Mouse (Mus musculus) megakaryocyte-erythroid progenitor cell, adult 5-6 weeks (primary cell): ENCODE results near the gene Tle4. TPM values are rescaled to one million over a fixed set of nuclear protein-coding genes. Genes with fewer than 3 reads are reported as not detected.

ENCODE experiments used
- ATAC-seq: replicated peaks from 2 replicates; pipeline ENCODE4 v1.8.0; 2016; ENCODE audit warnings: mild to moderate bottlenecking, inconsistent platforms; ENCODE audit not compliant: severe bottlenecking, poor library complexity, low FRiP score, low TSS enrichment
- total RNA-seq, 2 experiments: library from RNA; stranded (forward) in 1 of 2; stranded (reverse) in 1 of 2; fragments of 200-1000, 215-1000 nt in 1 of 2; fragments of >200 nt in 1 of 2; fragmentation: Nextera tagmentation in 1 of 2; gene quantifications; 2 replicates each; pipeline ENCODE4 v1.2.3; 2014 to 2017

The Tle4 gene
- total RNA-seq, 2 experiments from 2014 or later: 8.7 to 18.2 TPM

GRCm38 (mm10) chr19:14594537-14594936, 3.3 kb downstream of the Tle4 start:
- ATAC-seq: no peak

DNA sequence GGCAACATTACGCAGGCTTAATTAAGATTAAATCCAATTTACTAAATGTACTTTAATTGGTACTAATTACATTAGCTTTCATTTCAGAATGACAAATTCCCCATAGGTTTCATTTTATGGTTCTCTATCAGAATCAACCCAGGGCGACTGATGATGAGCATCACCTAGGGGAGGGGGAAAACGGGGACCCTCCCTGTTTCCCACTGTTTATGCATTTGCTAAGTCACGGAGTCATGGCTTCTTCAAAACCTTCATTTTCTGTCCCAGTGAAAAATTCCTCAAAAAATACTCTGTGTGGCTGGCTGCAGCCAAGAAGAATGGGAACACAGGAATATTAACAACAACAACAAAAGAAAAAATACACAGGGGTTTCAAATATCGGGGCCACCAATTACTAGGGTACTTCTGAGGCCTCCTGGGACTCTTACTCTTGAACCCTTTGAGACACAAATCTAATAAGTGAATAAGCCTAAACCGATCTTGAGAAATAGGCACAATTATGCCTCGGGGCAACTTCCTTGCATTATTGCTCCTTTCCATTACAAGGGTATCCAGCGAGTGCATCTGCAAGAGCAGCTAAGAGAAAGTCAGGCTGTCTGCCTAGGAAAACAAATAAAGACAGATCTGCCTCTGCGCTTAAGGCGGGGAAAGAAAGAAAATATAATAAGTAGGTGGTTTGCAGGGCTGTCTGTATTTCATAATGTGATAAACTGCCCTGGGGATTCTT, 5.9 kb downstream of the Tle4 start:
- ATAC-seq: no peak

GRCm38 (mm10) chr19:14590154-14590553, 7.7 kb downstream of the Tle4 start:
- ATAC-seq: no peak

DNA sequence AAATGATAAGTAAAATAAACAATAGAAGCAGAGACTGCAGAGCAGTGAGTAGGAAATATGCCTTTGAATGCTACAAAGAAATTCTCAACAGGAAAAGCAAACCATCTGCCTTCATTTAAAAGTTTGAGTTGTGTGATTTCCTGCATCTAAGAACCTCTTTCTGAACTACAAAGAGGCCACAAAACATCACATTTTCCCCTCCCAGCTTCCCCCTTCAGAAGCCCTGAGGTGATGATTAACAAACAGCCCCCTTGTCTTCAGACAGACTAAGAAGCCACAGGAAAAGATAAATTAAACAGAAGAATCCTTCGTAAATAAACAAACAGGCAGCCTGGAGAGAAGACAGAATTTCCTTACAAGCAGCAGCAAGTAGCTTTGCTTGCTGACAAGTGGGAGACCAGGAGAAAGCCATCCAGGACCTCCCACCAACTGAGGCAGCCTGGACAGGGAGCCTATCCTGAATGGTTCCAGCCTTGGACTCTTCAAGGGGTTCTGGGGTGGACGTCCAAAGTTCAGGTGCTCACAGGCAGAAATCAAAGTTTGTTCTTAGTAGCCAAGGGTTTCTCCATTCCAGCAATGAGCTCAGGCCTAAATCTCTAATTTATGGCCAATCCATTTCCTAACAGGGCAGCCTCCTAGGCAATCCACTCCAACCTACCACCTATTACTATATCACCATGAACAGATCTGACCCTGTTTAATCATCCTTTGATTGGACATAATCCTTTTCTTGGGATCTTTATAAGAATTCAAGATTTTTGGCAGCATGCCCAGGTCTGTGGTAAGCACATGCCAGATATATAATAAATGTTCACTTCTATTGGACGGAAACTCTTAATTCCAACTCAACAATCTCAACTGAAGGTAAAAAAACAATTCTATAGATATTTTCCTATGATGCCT, 9.4 kb downstream of the Tle4 start:
- 0 out of 2 replicates have a peak, but pooled peaks have one; percentile 32 for ATAC-seq

DNA sequence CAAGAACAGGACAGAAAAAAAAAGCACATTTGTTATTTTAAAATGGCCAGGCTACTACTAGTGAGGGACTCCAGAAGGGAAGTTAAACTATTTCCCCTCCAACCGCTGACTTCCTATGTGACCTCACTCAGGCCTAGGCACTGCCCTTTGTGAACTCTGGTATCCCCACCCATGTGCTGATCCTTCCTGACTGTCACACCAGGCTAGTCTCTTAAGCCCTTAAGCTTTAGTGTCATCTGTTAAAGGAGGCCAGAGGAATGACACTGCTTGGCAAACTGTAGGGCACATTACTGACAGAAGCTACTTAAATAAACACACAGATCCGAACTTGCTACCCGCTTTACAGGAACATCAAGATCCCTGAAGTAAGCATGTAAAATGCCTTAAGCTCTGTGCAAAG, 11.7 kb downstream of the Tle4 start:
- peak; percentile 44; the same call in 1 of the 2 replicates for ATAC-seq

GRCm38 (mm10) chr19:14585731-14586130, 12.1 kb downstream of the Tle4 start:
- ATAC-seq: no peak; the same call in 1 of the 2 replicates

GRCm38 (mm10) chr19:14585235-14585634, 12.6 kb downstream of the Tle4 start:
- no peak for ATAC-seq

- ATAC-seq: no peak
These were observed 19.2 kb downstream of the Tle4 start for GRCm38 (mm10) chr19:14578698-14579097.

GRCm38 (mm10) chr19:14578016-14578415, 19.8 kb downstream of the Tle4 start:
- peak; percentile 83 for ATAC-seq

- peak; percentile 78 for ATAC-seq
These were observed 21.5 kb downstream of the Tle4 start for GRCm38 (mm10) chr19:14576311-14576710.

DNA sequence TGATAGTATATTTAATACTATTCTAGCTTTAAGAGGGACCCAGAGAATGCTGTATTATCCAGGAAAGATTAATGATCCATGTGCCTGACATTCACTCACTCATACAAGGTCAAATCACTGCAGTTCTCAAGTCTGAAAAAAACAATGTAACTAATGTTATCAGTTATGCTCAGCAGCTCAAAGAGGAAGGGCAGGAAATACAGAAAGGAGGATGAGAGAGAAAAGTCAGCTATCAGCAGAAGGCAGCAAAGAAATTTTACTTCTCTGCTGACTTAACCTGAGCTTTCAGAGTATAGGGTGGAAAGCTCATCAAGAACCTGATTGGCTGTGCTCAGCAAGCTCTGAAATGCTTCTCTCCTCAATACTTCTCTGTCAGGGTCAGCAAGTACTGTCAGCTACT, 29.0 kb downstream of the Tle4 start:
- ATAC-seq: peak; percentile 37

- no peak for ATAC-seq
These were observed 30.8 kb downstream of the Tle4 start for GRCm38 (mm10) chr19:14567081-14567480.

- ATAC-seq: no peak
These were observed 31.3 kb downstream of the Tle4 start for GRCm38 (mm10) chr19:14566564-14567021.

DNA sequence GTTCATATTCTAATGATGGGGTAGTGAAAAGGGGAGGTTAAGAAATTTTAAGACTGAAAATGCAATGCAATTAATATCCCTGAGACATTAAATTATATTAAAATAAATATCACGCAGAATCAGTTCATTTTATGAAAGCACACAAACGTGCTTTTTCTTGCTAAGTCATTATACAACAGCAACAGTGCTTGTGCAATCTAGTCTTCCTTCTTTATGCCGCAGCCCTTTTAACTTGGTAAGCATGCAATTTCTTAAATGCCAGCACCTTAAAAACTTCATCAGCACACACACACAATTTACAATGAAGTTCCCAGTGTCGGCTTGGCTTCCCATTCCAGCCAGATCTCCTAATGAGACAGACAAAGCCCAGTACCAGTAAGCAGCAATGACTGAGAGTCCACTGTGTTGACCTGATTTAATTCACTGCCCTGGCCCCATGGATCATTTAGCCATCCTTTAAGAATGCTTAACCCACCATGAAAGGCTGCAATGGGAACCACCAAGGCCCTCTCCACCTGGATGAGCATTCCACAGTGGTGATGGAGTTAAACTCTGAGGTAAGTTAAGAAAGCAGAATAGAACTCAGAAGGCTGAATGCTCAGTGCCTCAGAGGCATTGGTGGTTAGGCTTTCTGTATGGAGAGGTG, 32.3 kb downstream of the Tle4 start:
- ATAC-seq: no peak

DNA sequence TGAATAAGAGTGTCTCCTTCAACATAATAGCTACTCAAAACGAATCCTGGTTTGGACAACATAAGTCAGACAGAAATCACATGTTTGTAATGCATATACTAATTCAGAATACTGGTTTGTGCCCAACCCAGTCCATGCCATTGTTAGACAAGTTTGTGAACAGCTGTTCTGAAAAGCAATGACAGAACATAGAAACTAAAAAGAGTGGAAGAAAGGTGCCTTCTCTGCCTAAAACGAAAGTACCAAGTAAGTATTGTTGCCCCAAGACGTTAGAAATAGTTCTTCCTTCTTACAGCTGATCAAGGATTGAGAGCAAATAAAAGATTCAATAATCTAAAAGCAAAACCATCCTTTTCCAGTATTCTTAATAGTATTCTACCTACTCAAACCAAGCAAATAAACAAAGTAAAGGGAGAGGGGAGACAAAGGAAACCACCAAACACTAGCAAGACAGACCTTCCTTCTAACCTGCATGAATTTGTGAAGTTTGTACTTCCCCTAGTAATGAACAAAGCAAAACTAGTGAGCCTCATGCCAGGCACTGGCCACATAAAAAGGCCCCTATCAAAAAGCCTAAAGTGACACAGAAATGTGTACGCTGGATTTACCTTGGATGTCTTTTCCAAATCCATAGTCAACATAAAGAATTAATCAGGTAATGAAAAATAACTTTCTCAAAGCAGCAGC, 34.4 kb downstream of the Tle4 start:
- no peak for ATAC-seq

GRCm38 (mm10) chr19:14547871-14548270, 50.0 kb downstream of the Tle4 start:
- ATAC-seq: no peak

DNA sequence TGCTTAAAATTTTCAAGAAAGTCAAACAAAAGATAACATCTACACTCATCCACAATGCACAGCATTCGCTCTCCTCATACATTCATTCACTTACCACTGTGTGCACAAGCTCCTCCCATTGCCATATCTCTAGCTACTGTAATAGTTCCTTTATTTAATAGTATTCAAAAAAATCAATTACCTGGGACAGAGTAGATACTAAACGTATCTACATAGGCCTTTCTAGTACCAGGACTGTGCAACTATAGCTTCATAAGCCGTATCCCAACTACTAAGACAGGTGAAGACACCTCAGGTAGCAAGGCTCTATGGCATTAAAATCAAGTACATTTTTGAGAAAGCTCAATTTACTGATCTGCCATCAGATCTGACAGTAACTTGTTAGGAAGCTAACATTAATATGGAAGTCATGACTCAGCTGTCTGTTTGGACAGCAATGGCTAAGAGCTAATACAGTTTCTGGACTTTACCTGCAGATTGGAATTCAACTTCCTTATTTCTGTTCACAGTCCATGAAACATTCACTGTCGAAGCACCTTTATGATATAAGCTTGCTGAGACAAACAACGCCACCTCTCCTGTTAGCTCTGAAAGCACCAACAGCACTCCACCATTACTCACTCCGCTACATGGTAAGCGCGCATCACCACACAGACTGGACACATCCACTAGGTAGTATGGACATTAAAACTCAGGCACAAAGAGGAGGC, 50.6 kb downstream of the Tle4 start:
- no peak for ATAC-seq

- ATAC-seq: no peak
These were observed 52.4 kb downstream of the Tle4 start for GRCm38 (mm10) chr19:14545485-14545884.

- no peak for ATAC-seq
These were observed 54.5 kb downstream of the Tle4 start for GRCm38 (mm10) chr19:14543305-14543704.
